Mouse (Mus musculus): Measurements from ENCODE around the gene Mmgt2. TPM values are rescaled to one million over a fixed set of nuclear protein-coding genes. Genes with fewer than 3 reads are reported as not detected.

Mmgt2 gene
- total RNA-seq (2015), result 19.0 and 19.3 TPM in 2 replicates
- 7.2 and 10.9 TPM in 2 replicates for total RNA-seq (2017)

GRCm38 (mm10) chr11:62648591-62649391, at the start of gene Mmgt2:
Gene Mmgt2, plus strand, starts transcription at chr11:62648664.
- peak; percentile 82 for ATAC-seq (ENCODE audit: poor library complexity, severe bottlenecking)

GRCm38 (mm10) chr11:62601732-62602618, 46.5 kb upstream of the Mmgt2 start:
- ATAC-seq (ENCODE audit: poor library complexity, severe bottlenecking), result no peak

GRCm38 (mm10) chr11:62602619-62603311, 45.7 kb upstream of the Mmgt2 start:
- ATAC-seq (ENCODE audit: poor library complexity, severe bottlenecking), result peak; percentile 88

GRCm38 (mm10) chr11:62603312-62604056, 45.0 kb upstream of the Mmgt2 start:
- ATAC-seq (ENCODE audit: poor library complexity, severe bottlenecking), result peak; percentile 34

GRCm38 (mm10) chr11:62604123-62604706, 44.2 kb upstream of the Mmgt2 start:
- ATAC-seq (ENCODE audit: poor library complexity, severe bottlenecking), result no peak

GRCm38 (mm10) chr11:62604886-62605618, 43.4 kb upstream of the Mmgt2 start:
- ATAC-seq (ENCODE audit: poor library complexity, severe bottlenecking), result no peak

- no peak for ATAC-seq (ENCODE audit: poor library complexity, severe bottlenecking)
Measured at GRCm38 (mm10) chr11:62605619-62606298, 42.7 kb upstream of the Mmgt2 start.

GRCm38 (mm10) chr11:62606299-62607169, 41.9 kb upstream of the Mmgt2 start:
- ATAC-seq (ENCODE audit: poor library complexity, severe bottlenecking), result no peak

GRCm38 (mm10) chr11:62607170-62607951, 41.1 kb upstream of the Mmgt2 start:
- ATAC-seq (ENCODE audit: poor library complexity, severe bottlenecking), result no peak

GRCm38 (mm10) chr11:62607952-62608201, 40.6 kb upstream of the Mmgt2 start:
- no peak for ATAC-seq (ENCODE audit: poor library complexity, severe bottlenecking)

GRCm38 (mm10) chr11:62608826-62609675, 39.4 kb upstream of the Mmgt2 start:
- ATAC-seq (ENCODE audit: poor library complexity, severe bottlenecking), result peak; percentile 93

GRCm38 (mm10) chr11:62610304-62610703, 38.2 kb upstream of the Mmgt2 start:
- no peak for ATAC-seq (ENCODE audit: poor library complexity, severe bottlenecking)

- ATAC-seq (ENCODE audit: poor library complexity, severe bottlenecking), result no peak
Measured at GRCm38 (mm10) chr11:62612604-62613003, 35.9 kb upstream of the Mmgt2 start.

- ATAC-seq (ENCODE audit: poor library complexity, severe bottlenecking), result peak; percentile 91
Measured at GRCm38 (mm10) chr11:62613657-62614365, 34.7 kb upstream of the Mmgt2 start.

GRCm38 (mm10) chr11:62614876-62615410, 33.5 kb upstream of the Mmgt2 start:
- no peak for ATAC-seq (ENCODE audit: poor library complexity, severe bottlenecking)
